Mouse (Mus musculus): ENCODE results near the gene Gm3512. TPM values are rescaled to one million over a fixed set of nuclear protein-coding genes. Genes with fewer than 3 reads are reported as not detected.
"Not testable (repeated sequence)": the region's sequence is repeated elsewhere in the genome, so short reads cannot be mapped to it uniquely, and the experiment has no call there.

Gm3512 gene
- 0.82 and 0.87 TPM in 2 replicates for total RNA-seq (2017)

DNA sequence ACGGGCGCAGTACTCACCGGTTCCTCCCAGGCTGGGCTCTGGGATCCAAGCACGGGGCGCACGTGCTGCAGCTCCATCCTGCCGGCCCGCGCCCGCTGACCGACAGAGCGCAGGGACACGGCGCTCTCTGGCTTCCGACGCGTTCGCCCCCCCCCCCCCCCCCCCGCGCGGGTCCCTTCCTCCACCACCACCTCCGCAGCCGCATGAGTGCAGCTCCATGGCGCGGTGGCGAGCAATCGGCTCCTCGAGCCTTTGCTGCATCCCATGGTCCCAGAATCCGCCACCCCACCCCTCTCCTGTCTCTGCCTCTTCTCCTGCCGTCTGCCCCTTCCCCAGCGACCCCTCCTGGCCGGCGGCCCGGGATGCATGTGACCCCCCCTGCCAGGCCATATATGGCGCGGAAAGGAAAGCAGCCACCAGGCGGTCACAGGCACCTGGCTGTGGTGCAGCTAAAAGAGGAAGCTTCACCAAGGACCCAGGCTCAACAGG is at the start of gene Gm3512:
Gene Gm3512 (minus strand): TSS at position 51 of the 489 bp plus-strand sequence.
- ATAC-seq (replicated peaks; ENCODE audit: low read depth, poor library complexity, severe bottlenecking): not testable (repeated sequence)

DNA sequence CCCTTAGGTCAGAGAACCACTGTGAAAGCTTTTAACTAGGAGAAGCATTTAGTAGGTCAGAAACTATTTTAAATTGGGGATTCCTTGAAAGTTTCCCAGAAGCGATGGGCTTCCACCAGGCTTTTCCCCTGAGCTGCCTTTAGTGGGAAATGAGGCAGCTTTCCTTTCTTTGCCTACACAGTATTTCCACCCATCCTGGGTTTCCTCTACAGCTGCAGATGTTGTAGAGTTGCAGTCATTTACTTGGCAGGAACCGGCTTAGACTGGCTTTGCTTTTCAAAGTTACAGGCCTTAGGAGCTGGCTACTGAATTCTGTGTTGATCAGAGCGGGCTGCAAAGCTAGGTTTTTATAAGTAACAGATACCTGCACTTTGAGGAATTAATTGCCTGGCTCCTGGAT is 25.7 kb upstream of the Gm3512 start:
- ATAC-seq (replicated peaks; ENCODE audit: low read depth, poor library complexity, severe bottlenecking): not testable (repeated sequence)

GRCm38 (mm10) chr14:7194440-7194839 is 20.1 kb upstream of the Gm3512 start, which contains the start of gene Gm16434:
Gm16434 (minus strand) TSS chr14:7194540.
- not testable (repeated sequence) for ATAC-seq (replicated peaks; ENCODE audit: low read depth, poor library complexity, severe bottlenecking)

DNA sequence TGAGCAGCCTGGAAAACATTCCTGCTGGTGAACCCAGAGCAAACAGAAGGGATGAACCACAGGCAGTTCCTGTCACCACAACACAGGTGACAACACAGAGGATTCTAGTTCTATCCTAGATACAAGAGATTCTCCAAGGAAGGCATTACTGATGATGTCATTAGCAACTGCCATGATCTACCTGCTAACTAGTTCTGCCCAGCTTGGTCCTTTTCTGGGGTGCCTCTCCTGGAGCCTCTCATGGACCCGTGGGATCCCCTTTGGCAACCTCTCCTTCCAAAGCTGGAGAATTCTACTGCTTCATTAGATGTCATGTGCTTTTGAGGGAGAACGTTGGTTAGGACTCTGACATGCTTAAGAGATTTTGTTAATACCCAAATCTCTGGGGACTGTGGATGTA is 49.0 kb downstream of the Gm3512 start, which contains the start of gene Gm6676:
Gene Gm6676 (minus strand): TSS at position 101 of the 400 bp plus-strand sequence.
- not testable (repeated sequence) for ATAC-seq (replicated peaks; ENCODE audit: low read depth, poor library complexity, severe bottlenecking)

- ATAC-seq (replicated peaks; ENCODE audit: low read depth, poor library complexity, severe bottlenecking): 0 out of 2 replicates have a peak, but pooled peaks have one; percentile 15
Measured at GRCm38 (mm10) chr14:7105124-7105802, 69.1 kb downstream of the Gm3512 start.

Other genes with a start within 250 kb of the Gm3512 start
- not detected in 2 replicates for gene Gm6356, start 200.7 kb downstream of the Gm3512 start, total RNA-seq (2017)
- gene Gm10406, start 147.1 kb downstream of the Gm3512 start, total RNA-seq (2017): not detected in 2 replicates
- gene Gm3685, start 129.6 kb downstream of the Gm3512 start, total RNA-seq (2017): not detected in 2 replicates
- 0.78 TPM in 1 of 2 replicates, not detected in the other for gene Gm3696, start 73.9 kb downstream of the Gm3512 start, total RNA-seq (2017)
- not detected in 2 replicates for gene Gm6676, start 49.1 kb downstream of the Gm3512 start, total RNA-seq (2017)
- gene Gm16434, start 20.0 kb upstream of the Gm3512 start, total RNA-seq (2017): not detected in 2 replicates
- not detected in 2 replicates for gene Gm3727, start 90.2 kb upstream of the Gm3512 start, total RNA-seq (2017)
- 0.29 and 0.37 TPM in 2 replicates for gene Gm3739, start 140.5 kb upstream of the Gm3512 start, total RNA-seq (2017)
- gene Gm5797, start 157.9 kb upstream of the Gm3512 start, total RNA-seq (2017): not detected in 2 replicates
- not detected in 2 replicates for gene Gm8374, start 190.6 kb upstream of the Gm3512 start, total RNA-seq (2017)

All from common myeloid progenitor, adult 5-6 weeks (primary cell).